Mouse (Mus musculus): ENCODE results near the gene Adamts17. TPM values are rescaled to one million over a fixed set of nuclear protein-coding genes. Genes with fewer than 3 reads are reported as not detected.

The Adamts17 gene
- total and polyA plus RNA-seq, 3 experiments: 0.47 to 1.5 (median 0.51) TPM

DNA sequence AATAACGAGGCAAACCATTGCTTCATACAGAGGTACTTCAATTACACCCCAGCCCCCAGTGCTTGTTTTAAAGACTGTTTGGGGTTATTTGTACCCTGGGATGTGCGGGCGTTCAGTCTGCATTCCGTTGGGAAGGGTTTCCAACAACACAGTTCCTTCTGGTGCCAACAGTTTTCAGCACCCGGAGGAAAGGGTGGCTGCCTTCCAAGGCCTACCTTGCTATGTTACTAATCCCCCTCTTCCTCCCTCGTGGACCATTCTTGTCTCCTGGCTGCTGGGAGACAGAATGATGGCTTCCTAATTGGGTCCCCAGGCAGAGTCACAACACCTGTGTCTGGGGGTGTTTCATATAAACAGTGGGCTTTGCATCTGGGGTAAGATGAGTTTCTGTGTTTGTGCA, 94.5 kb downstream of the Adamts17 start:
- TF ChIP-seq EP300 (IDR thresholded peaks at IDR 0.05; ENCODE audit: insufficient read depth, low read depth, low read length): no peak
- no peak for TF ChIP-seq POLR2A (IDR thresholded peaks at IDR 0.05; ENCODE audit: insufficient read depth, low read depth, low read length)
- no peak for TF ChIP-seq CTCF (IDR thresholded peaks at IDR 0.05)
- 7% methylated on average over 6 of the region's 6 CpGs for WGBS
- DNase-seq: peak in 1 of 2 experiments; percentile 43
- Histone ChIP-seq H3K27ac (peak overlapping the region; percentile 40; the same call in 1 of the 2 replicates), H3K36me3 (ENCODE audit: control insufficient read depth, insufficient read depth, low read length) (no peaks in the 10 kb centered on the region), H3K4me3 (no peak overlapping the region), H3K79me2 (replicated peaks; ENCODE audit: control insufficient read depth, insufficient read depth, low read length) (no peaks in the 10 kb centered on the region), H3K4me1 (ENCODE audit: control insufficient read depth, insufficient read depth, low read length) (peaks cover 16% of the 10 kb centered on the region), H3K9ac (ENCODE audit: low read depth, low read length) (no peak overlapping the region), H3K27me3 (ENCODE audit: control insufficient read depth, insufficient read depth, low read length) (no peaks in the 10 kb centered on the region)
- intact Hi-C loops (cut with DNase I): no loop called here

GRCm38 (mm10) chr7:66935041-66935440, 95.5 kb downstream of the Adamts17 start:
- DNase-seq: no peak
- Histone ChIP-seq H3K27ac (no peak overlapping the region), H3K4me1 (ENCODE audit: control insufficient read depth, insufficient read depth, low read length) (peaks cover 13% of the 10 kb centered on the region), H3K36me3 (ENCODE audit: control insufficient read depth, insufficient read depth, low read length) (no peaks in the 10 kb centered on the region), H3K4me3 (no peak overlapping the region), H3K9ac (ENCODE audit: low read depth, low read length) (no peak overlapping the region), H3K27me3 (ENCODE audit: control insufficient read depth, insufficient read depth, low read length) (no peaks in the 10 kb centered on the region), H3K79me2 (replicated peaks; ENCODE audit: control insufficient read depth, insufficient read depth, low read length) (no peaks in the 10 kb centered on the region)
- 82% methylated on average over 6 of the region's 6 CpGs for WGBS
- TF ChIP-seq EP300 (IDR thresholded peaks at IDR 0.05; ENCODE audit: insufficient read depth, low read depth, low read length) (no peak), CTCF (IDR thresholded peaks at IDR 0.05) (no peak), POLR2A (IDR thresholded peaks at IDR 0.05; ENCODE audit: insufficient read depth, low read depth, low read length) (no peak)
- intact Hi-C loops (cut with DNase I): no loop called here

DNA sequence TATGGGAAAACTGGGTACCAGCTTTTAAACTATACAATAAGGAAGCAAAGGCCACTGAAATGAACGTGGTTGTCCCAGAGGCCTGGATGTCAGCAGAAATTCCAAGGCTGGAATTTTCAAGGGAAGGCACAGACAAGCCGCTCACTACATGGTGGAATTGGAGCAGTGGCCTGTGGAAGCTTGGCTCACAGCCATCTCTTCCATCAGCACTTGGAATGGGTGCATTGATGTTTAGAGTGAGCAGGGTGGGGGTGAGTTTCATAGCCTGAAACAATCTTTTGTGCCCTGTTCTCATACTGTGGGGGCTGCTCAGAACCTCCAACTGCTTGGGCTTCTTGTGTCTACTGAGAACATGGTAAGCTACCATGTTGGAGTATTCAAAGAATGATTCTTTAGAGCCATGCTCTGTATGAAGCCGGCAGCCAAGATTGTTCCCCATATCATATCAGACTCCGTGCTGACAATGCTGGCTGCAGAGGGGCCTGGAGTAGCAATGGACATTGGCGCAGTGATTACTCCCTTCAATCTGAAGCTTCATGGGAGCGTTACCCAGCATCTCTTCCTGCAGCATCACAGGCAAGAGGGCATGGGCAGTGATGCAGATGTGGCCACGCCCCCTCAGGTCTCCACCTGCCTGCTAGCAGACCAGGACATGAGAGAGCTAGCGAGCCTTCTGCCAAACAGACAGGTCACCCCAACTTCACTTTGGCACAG, 96.7 kb downstream of the Adamts17 start:
- TF ChIP-seq POLR2A (IDR thresholded peaks at IDR 0.05; ENCODE audit: insufficient read depth, low read depth, low read length): no peak
- TF ChIP-seq CTCF (IDR thresholded peaks at IDR 0.05): no peak
- no peak for TF ChIP-seq EP300 (IDR thresholded peaks at IDR 0.05; ENCODE audit: insufficient read depth, low read depth, low read length)
- DNase-seq: peak in 1 of 2 experiments; percentile 30
- 60% methylated on average over 8 of the region's 8 CpGs for WGBS
- Histone ChIP-seq H3K4me3 (no peak overlapping the region), H3K36me3 (ENCODE audit: control insufficient read depth, insufficient read depth, low read length) (no peaks in the 10 kb centered on the region), H3K9ac (ENCODE audit: low read depth, low read length) (no peak overlapping the region), H3K4me1 (ENCODE audit: control insufficient read depth, insufficient read depth, low read length) (peaks cover 13% of the 10 kb centered on the region), H3K27me3 (ENCODE audit: control insufficient read depth, insufficient read depth, low read length) (no peaks in the 10 kb centered on the region), H3K27ac (no peak overlapping the region), H3K79me2 (replicated peaks; ENCODE audit: control insufficient read depth, insufficient read depth, low read length) (no peaks in the 10 kb centered on the region)
- intact Hi-C loops (cut with DNase I): no loop called here

DNA sequence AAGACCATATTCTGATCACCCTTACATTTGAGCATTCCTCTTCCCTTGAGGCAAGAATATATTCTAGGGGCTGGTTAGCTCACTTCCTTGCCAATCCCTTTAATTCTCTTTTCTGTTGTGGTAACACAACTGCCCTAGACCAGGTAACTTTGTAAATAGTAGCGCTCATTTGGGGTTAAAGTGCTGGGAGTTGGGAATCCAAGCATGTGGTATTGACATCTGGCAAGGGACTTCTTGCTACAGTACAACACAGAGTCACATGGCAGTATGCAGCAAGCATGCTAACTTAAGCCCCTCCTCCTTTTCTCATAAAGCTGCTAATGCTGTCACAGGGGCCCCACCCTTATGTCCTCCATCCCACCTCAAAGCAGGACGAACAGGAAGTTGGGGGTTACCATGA, 97.4 kb downstream of the Adamts17 start:
- Histone ChIP-seq H3K4me3 (no peak overlapping the region), H3K36me3 (ENCODE audit: control insufficient read depth, insufficient read depth, low read length) (no peaks in the 10 kb centered on the region), H3K9ac (ENCODE audit: low read depth, low read length) (no peak overlapping the region), H3K27ac (no peak overlapping the region), H3K79me2 (replicated peaks; ENCODE audit: control insufficient read depth, insufficient read depth, low read length) (no peaks in the 10 kb centered on the region), H3K27me3 (ENCODE audit: control insufficient read depth, insufficient read depth, low read length) (no peaks in the 10 kb centered on the region), H3K4me1 (ENCODE audit: control insufficient read depth, insufficient read depth, low read length) (peaks cover 13% of the 10 kb centered on the region)
- intact Hi-C loops (cut with DNase I): no loop called here
- no peak for DNase-seq
- WGBS: 87% methylated on average over 2 of the region's 2 CpGs
- TF ChIP-seq CTCF (IDR thresholded peaks at IDR 0.05) (no peak), POLR2A (IDR thresholded peaks at IDR 0.05; ENCODE audit: insufficient read depth, low read depth, low read length) (no peak), EP300 (IDR thresholded peaks at IDR 0.05; ENCODE audit: insufficient read depth, low read depth, low read length) (no peak)

DNA sequence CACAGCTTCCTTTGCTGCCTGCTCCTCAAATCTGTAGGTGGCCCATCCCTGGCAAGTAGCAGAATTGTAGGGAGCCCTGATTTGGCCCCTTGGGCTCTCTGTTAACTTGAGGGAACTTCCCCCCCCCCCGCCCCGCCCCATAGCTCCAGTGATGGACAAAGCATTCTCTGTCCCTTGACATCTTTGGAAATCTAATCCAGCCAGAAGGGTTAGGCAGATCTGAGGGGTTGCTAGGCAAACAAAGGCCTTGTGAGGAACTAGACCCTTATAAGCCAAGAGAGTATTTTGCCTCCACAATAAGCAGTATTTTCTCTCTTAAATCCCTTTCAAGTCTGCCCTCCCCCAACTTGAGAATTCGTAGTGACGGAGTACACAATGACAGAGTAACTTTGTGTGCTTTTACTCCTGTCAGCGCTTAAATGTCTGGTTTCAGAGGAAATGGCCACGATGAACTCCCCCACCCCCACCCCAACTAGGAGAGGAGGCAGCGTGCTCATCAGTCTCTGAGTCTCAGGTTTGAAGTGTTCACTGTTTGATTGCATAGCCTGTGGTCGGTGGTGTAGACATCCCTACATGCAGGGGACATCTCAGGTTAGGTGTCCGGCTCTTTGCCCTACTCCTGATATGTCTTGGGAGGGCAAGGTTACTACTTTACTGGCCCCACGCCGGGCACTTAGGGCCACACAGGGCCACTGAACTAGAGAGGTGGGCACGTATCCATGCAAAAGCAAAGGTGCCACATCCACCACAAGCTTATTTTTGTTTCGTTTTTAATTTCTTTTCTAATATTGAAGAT, 99.7 kb downstream of the Adamts17 start:
- Histone ChIP-seq H3K9ac (ENCODE audit: low read depth, low read length) (no peak overlapping the region), H3K4me1 (ENCODE audit: control insufficient read depth, insufficient read depth, low read length) (peaks cover 2% of the 10 kb centered on the region), H3K79me2 (replicated peaks; ENCODE audit: control insufficient read depth, insufficient read depth, low read length) (no peaks in the 10 kb centered on the region), H3K36me3 (ENCODE audit: control insufficient read depth, insufficient read depth, low read length) (no peaks in the 10 kb centered on the region), H3K4me3 (no peak overlapping the region), H3K27me3 (ENCODE audit: control insufficient read depth, insufficient read depth, low read length) (no peaks in the 10 kb centered on the region), H3K27ac (no peak overlapping the region)
- 86% methylated on average over 13 of the region's 13 CpGs for WGBS
- intact Hi-C loops (cut with DNase I): no loop called here
- no peak for DNase-seq
- TF ChIP-seq CTCF (IDR thresholded peaks at IDR 0.05): no peak
- no peak for TF ChIP-seq EP300 (IDR thresholded peaks at IDR 0.05; ENCODE audit: insufficient read depth, low read depth, low read length)
- TF ChIP-seq POLR2A (IDR thresholded peaks at IDR 0.05; ENCODE audit: insufficient read depth, low read depth, low read length): no peak

DNA sequence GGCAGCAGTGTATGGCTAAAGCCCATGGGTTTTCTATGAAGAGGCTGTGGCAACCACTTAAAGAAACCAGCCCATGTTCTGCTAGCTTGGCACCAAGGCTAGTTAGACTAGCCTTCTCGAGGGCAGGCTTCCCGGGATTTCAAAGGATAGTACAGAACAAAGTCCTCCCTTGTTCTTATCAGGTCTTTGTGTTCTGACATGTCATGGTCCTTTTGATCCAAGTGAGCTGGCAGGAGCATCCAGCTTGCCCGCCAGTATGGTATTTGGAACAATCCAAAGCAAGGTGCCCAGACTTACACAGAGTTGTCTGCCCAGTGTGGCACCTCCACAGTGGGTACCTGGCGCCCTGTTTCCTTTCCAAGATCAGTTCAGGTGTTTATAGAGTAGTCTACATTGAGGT, 101.2 kb downstream of the Adamts17 start:
- Histone ChIP-seq H3K79me2 (replicated peaks; ENCODE audit: control insufficient read depth, insufficient read depth, low read length) (no peaks in the 10 kb centered on the region), H3K36me3 (ENCODE audit: control insufficient read depth, insufficient read depth, low read length) (no peaks in the 10 kb centered on the region), H3K4me1 (ENCODE audit: control insufficient read depth, insufficient read depth, low read length) (peaks cover 2% of the 10 kb centered on the region; the same call in 1 of the 2 replicates), H3K4me3 (no peak overlapping the region), H3K27ac (no peak overlapping the region), H3K27me3 (ENCODE audit: control insufficient read depth, insufficient read depth, low read length) (no peaks in the 10 kb centered on the region), H3K9ac (ENCODE audit: low read depth, low read length) (no peak overlapping the region)
- intact Hi-C loops (cut with DNase I): no loop called here
- no peak for DNase-seq
- TF ChIP-seq CTCF (IDR thresholded peaks at IDR 0.05) (no peak), POLR2A (IDR thresholded peaks at IDR 0.05; ENCODE audit: insufficient read depth, low read depth, low read length) (no peak), EP300 (IDR thresholded peaks at IDR 0.05; ENCODE audit: insufficient read depth, low read depth, low read length) (0 out of 2 replicates have a peak, but pooled peaks have one; percentile 26)
- WGBS: 65% methylated on average over 4 of the region's 4 CpGs
